Mouse (Mus musculus): Measurements from ENCODE around the gene Med13. TPM values are rescaled to one million over a fixed set of nuclear protein-coding genes. Genes with fewer than 3 reads are reported as not detected.
A peak's percentile ranks its signal among the peaks of the same experiment; 100 is the strongest.

Med13 gene
- polyA plus RNA-seq, 1 experiment from 2014 or later: 14.2 TPM

DNA sequence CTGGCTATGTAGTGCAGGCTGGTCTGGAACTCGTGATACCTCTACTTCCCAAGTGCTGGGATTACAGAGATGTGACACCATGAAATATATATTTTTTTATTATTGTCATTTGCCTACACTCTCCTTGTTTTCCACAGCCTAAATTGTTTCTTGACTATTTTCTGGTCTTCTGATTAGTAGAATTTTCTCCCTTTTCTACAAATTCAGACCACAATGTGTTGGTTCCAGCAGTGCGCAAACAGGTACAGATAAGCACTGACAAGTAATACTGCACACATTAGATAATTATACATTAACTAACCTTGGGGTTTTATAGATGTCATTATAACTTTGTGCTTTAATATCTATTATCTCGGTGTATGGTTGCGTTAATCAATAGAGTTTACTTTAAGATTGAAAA is 37.7 kb upstream of the Med13 start:
- peak overlapping the region; percentile 62; the same call in 1 of the 2 replicates for H3K27ac ChIP-seq (ENCODE audit: low read depth)
- peaks cover 8% of the 10 kb centered on the region; the same call in 1 of the 2 replicates for H3K4me1 ChIP-seq (replicated peaks; ENCODE audit: control insufficient read depth, insufficient read depth, low read length)
- H3K9me3 ChIP-seq (ENCODE audit: control insufficient read depth, low read length): no peaks in the 10 kb centered on the region
- 66% methylated on average over 4 of the region's 4 CpGs for WGBS
- H3K36me3 ChIP-seq (ENCODE audit: control insufficient read depth, insufficient read depth, low read length): no peaks in the 10 kb centered on the region
- no peak for DNase-seq (ENCODE audit: low spot score)
- H3K9ac ChIP-seq (ENCODE audit: low read length): no peak overlapping the region
- H3K4me3 ChIP-seq (ENCODE audit: low read depth, low read length): no peak overlapping the region
- peak overlapping the region; percentile 34; the same call in 1 of the 2 replicates for H3K4me2 ChIP-seq (ENCODE audit: low read length)
- ATAC-seq (replicated peaks; ENCODE audit: low FRiP score, low TSS enrichment, low read depth): no peak
- H3K27me3 ChIP-seq (replicated peaks; ENCODE audit: control insufficient read depth, insufficient read depth, low read length): no peaks in the 10 kb centered on the region

DNA sequence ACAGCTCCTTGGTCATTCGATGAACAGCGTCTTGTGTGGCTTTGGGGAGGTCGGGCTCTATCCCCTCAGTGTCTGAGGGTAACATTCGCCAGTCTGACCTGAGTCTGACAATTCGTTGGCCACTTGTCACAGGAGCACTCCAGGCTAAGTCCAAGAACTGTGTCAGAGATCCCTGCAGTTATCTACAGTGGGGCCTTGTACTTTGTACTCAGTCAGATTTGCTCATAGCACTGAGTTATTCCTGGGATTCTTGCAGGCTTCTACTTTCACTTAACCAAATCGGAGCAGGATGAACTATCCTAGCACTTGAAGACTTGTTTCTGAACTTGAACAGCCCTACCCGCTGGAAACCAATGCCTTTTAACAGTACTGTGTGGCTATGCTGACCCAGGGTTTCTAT is 34.3 kb upstream of the Med13 start:
- no peak overlapping the region for H3K9ac ChIP-seq (ENCODE audit: low read length)
- H3K36me3 ChIP-seq (ENCODE audit: control insufficient read depth, insufficient read depth, low read length): no peaks in the 10 kb centered on the region
- 75% methylated on average over 7 of the region's 7 CpGs for WGBS
- no peak overlapping the region for H3K4me3 ChIP-seq (ENCODE audit: low read depth, low read length)
- H3K4me2 ChIP-seq (ENCODE audit: low read length): no peak overlapping the region
- no peak for ATAC-seq (replicated peaks; ENCODE audit: low FRiP score, low TSS enrichment, low read depth)
- no peak for DNase-seq (ENCODE audit: low spot score)
- H3K9me3 ChIP-seq (ENCODE audit: control insufficient read depth, low read length): no peaks in the 10 kb centered on the region
- no peaks in the 10 kb centered on the region for H3K27me3 ChIP-seq (replicated peaks; ENCODE audit: control insufficient read depth, insufficient read depth, low read length)
- no peak overlapping the region for H3K27ac ChIP-seq (ENCODE audit: low read depth)
- peaks cover 18% of the 10 kb centered on the region for H3K4me1 ChIP-seq (replicated peaks; ENCODE audit: control insufficient read depth, insufficient read depth, low read length)

- Histone ChIP-seq H3K27ac (ENCODE audit: low read depth) (no peak overlapping the region; the same call in 1 of the 2 replicates), H3K27me3 (replicated peaks; ENCODE audit: control insufficient read depth, insufficient read depth, low read length) (no peaks in the 10 kb centered on the region), H3K9me3 (ENCODE audit: control insufficient read depth, low read length) (no peaks in the 10 kb centered on the region), H3K4me2 (ENCODE audit: low read length) (no peak overlapping the region), H3K9ac (ENCODE audit: low read length) (no peak overlapping the region), H3K4me1 (replicated peaks; ENCODE audit: control insufficient read depth, insufficient read depth, low read length) (peaks cover 13% of the 10 kb centered on the region), H3K4me3 (ENCODE audit: low read depth, low read length) (no peak overlapping the region), H3K36me3 (ENCODE audit: control insufficient read depth, insufficient read depth, low read length) (no peaks in the 10 kb centered on the region)
- WGBS: 65% methylated on average over 1 of the region's 1 CpGs
- DNase-seq (ENCODE audit: low spot score) (no peak), ATAC-seq (replicated peaks; ENCODE audit: low FRiP score, low TSS enrichment, low read depth) (peak; percentile 43; the same call in 1 of the 2 replicates)
Observed at GRCm38 (mm10) chr11:86390308-86390707, 32.9 kb upstream of the Med13 start.

- Histone ChIP-seq H3K9me3 (ENCODE audit: control insufficient read depth, low read length) (no peaks in the 10 kb centered on the region), H3K9ac (ENCODE audit: low read length) (no peak overlapping the region), H3K27ac (ENCODE audit: low read depth) (no peak overlapping the region), H3K4me3 (ENCODE audit: low read depth, low read length) (no peak overlapping the region), H3K4me1 (replicated peaks; ENCODE audit: control insufficient read depth, insufficient read depth, low read length) (peaks cover 11% of the 10 kb centered on the region; the same call in 1 of the 2 replicates), H3K36me3 (ENCODE audit: control insufficient read depth, insufficient read depth, low read length) (no peaks in the 10 kb centered on the region), H3K27me3 (replicated peaks; ENCODE audit: control insufficient read depth, insufficient read depth, low read length) (no peaks in the 10 kb centered on the region), H3K4me2 (ENCODE audit: low read length) (no peak overlapping the region)
- ATAC-seq (replicated peaks; ENCODE audit: low FRiP score, low TSS enrichment, low read depth) (no peak), DNase-seq (ENCODE audit: low spot score) (no peak)
- WGBS: 74% methylated on average over 4 of the region's 4 CpGs
Observed at GRCm38 (mm10) chr11:86389506-86389905, 32.1 kb upstream of the Med13 start.

GRCm38 (mm10) chr11:86388821-86389480 is 31.5 kb upstream of the Med13 start:
- no peaks in the 10 kb centered on the region for H3K9me3 ChIP-seq (ENCODE audit: control insufficient read depth, low read length)
- no peak for DNase-seq (ENCODE audit: low spot score)

GRCm38 (mm10) chr11:86387121-86387893 is 29.9 kb upstream of the Med13 start:
- Histone ChIP-seq H3K27me3 (replicated peaks; ENCODE audit: control insufficient read depth, insufficient read depth, low read length) (no peaks in the 10 kb centered on the region), H3K4me2 (ENCODE audit: low read length) (no peak overlapping the region), H3K9ac (ENCODE audit: low read length) (no peak overlapping the region), H3K27ac (ENCODE audit: low read depth) (no peak overlapping the region), H3K4me1 (replicated peaks; ENCODE audit: control insufficient read depth, insufficient read depth, low read length) (peaks cover 11% of the 10 kb centered on the region; the same call in 1 of the 2 replicates), H3K4me3 (ENCODE audit: low read depth, low read length) (no peak overlapping the region), H3K9me3 (ENCODE audit: control insufficient read depth, low read length) (no peaks in the 10 kb centered on the region), H3K36me3 (ENCODE audit: control insufficient read depth, insufficient read depth, low read length) (no peaks in the 10 kb centered on the region)
- ATAC-seq (replicated peaks; ENCODE audit: low FRiP score, low TSS enrichment, low read depth): no peak
- WGBS: 29% methylated on average over 9 of the region's 9 CpGs
- no peak for DNase-seq (ENCODE audit: low spot score)

More at GRCm38 (mm10) chr11:86388821-86389480, 31.5 kb upstream of the Med13 start:
- Histone ChIP-seq H3K4me2 (ENCODE audit: low read length) (no peak overlapping the region), H3K36me3 (ENCODE audit: control insufficient read depth, insufficient read depth, low read length) (no peaks in the 10 kb centered on the region), H3K9ac (ENCODE audit: low read length) (no peak overlapping the region), H3K27ac (ENCODE audit: low read depth) (no peak overlapping the region), H3K27me3 (replicated peaks; ENCODE audit: control insufficient read depth, insufficient read depth, low read length) (no peaks in the 10 kb centered on the region), H3K4me3 (ENCODE audit: low read depth, low read length) (no peak overlapping the region), H3K4me1 (replicated peaks; ENCODE audit: control insufficient read depth, insufficient read depth, low read length) (peaks cover 11% of the 10 kb centered on the region; the same call in 1 of the 2 replicates)
- WGBS: 73% methylated on average over 13 of the region's 13 CpGs
- ATAC-seq (replicated peaks; ENCODE audit: low FRiP score, low TSS enrichment, low read depth): no peak

DNA sequence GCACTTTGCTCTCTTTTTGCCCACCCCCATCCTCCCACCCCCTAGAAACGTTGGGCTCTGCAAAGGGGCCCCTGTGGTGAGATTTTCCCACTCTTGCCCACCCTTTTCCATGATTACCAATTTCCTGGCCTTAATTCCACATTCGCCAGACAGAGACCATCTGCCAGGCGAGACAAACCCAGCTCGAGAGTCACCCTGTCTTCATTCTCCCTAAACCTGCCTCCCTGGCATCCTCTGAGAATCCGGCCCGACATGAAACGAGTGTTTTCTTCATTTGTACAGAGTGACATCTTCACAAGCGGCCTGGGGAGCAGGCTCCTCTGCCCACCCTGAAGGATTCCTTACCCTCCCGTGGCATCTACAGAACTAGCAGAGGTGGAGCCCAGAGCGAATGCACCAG is 29.2 kb upstream of the Med13 start:
- Histone ChIP-seq H3K36me3 (ENCODE audit: control insufficient read depth, insufficient read depth, low read length) (no peaks in the 10 kb centered on the region), H3K4me3 (ENCODE audit: low read depth, low read length) (no peak overlapping the region), H3K27ac (ENCODE audit: low read depth) (no peak overlapping the region), H3K9ac (ENCODE audit: low read length) (no peak overlapping the region), H3K4me2 (ENCODE audit: low read length) (no peak overlapping the region), H3K9me3 (ENCODE audit: control insufficient read depth, low read length) (no peaks in the 10 kb centered on the region), H3K27me3 (replicated peaks; ENCODE audit: control insufficient read depth, insufficient read depth, low read length) (no peaks in the 10 kb centered on the region), H3K4me1 (replicated peaks; ENCODE audit: control insufficient read depth, insufficient read depth, low read length) (peaks cover 11% of the 10 kb centered on the region; the same call in 1 of the 2 replicates)
- no peak for ATAC-seq (replicated peaks; ENCODE audit: low FRiP score, low TSS enrichment, low read depth)
- 63% methylated on average over 10 of the region's 10 CpGs for WGBS
- DNase-seq (ENCODE audit: low spot score): no peak

GRCm38 (mm10) chr11:86385710-86386282 is 28.4 kb upstream of the Med13 start:
- Histone ChIP-seq H3K4me2 (ENCODE audit: low read length) (no peak overlapping the region), H3K9ac (ENCODE audit: low read length) (no peak overlapping the region), H3K36me3 (ENCODE audit: control insufficient read depth, insufficient read depth, low read length) (no peaks in the 10 kb centered on the region), H3K4me1 (replicated peaks; ENCODE audit: control insufficient read depth, insufficient read depth, low read length) (peaks cover 11% of the 10 kb centered on the region; the same call in 1 of the 2 replicates), H3K27me3 (replicated peaks; ENCODE audit: control insufficient read depth, insufficient read depth, low read length) (no peaks in the 10 kb centered on the region), H3K9me3 (ENCODE audit: control insufficient read depth, low read length) (no peaks in the 10 kb centered on the region), H3K27ac (ENCODE audit: low read depth) (no peak overlapping the region), H3K4me3 (ENCODE audit: low read depth, low read length) (no peak overlapping the region)
- DNase-seq (ENCODE audit: low spot score) (no peak), ATAC-seq (replicated peaks; ENCODE audit: low FRiP score, low TSS enrichment, low read depth) (no peak)
- 83% methylated on average over 11 of the region's 11 CpGs for WGBS
